24 mouse cellular contexts compared by ENCODE assay signal in the genomic region with DNA sequence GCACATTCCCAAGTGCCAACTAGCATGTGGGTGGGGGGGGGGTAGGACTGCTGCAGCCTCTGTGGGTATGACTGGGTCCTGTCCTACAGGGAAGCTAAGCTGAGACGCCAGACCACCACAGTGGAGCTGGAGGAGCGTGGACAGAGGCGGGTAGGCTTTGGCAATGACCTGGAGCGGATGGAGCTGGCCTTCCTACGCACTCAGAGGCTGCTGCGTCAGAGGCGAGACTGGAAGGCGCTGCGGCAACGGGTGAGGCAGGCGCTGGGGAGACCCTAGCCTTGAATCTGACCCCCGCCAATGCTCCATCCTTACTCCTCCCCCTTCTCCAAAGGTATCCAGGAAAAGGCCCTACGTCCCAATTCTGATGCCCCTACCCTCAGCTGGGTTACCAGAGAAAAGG. TPM values are rescaled to one million over a fixed set of nuclear protein-coding genes. Genes with fewer than 3 reads are reported as not detected.
A peak's percentile ranks its signal among the peaks of the same experiment; 100 is the strongest.
DNase-seq lines count a peak whose midpoint lies in the region; ATAC-seq and TF ChIP-seq lines count a peak whose summit lies in the region.
"Had no signal": no experiment of that assay in that cellular context is flagged by ENCODE, and none has a peak within 500 bp of the region (broad histone marks: within the 10 kb centered on the region; RNA-seq: fewer than 3 reads in every experiment).

No protein-coding gene starts in this region.

- TF ChIP-seq CTCF in E14TG2a.4 (conservative IDR thresholded peaks at IDR 0.05; ENCODE audit: low read length): no peak
- TF ChIP-seq CTCF in hindbrain, postnatal 0 days (IDR thresholded peaks at IDR 0.05; ENCODE audit: low read depth): no peak

- no peak for ATAC-seq in hindbrain, postnatal 0 days
- ATAC-seq: activated CD4-positive, CD25-positive, alpha-beta regulatory T cell, adult 4 months; CD4-positive, CD25-positive, alpha-beta regulatory T cell, adult 4 months; Patski had no signal

- H3K4me1 ChIP-seq in heart, embryonic 10.5 days: peaks cover 36% of the 10 kb centered on the region
- H3K4me1 ChIP-seq in E14TG2a.4 (replicated peaks; ENCODE audit: low read depth, low read length): peaks cover 53% of the 10 kb centered on the region
- no peaks in the 10 kb centered on the region for H3K4me1 ChIP-seq in hindbrain, postnatal 0 days (ENCODE audit: insufficient read depth, low read length)

- H3K27me3 ChIP-seq in heart, embryonic 10.5 days (ENCODE audit: insufficient read depth, poor library complexity, severe bottlenecking): peaks cover 22% of the 10 kb centered on the region
- H3K27me3 ChIP-seq in E14TG2a.4 (ENCODE audit: insufficient read depth, low read length) (peaks cover 5% of the 10 kb centered on the region), myocyte (ENCODE audit: control insufficient read depth, insufficient read depth, insufficient read length) (no peaks in the 10 kb centered on the region)
- H3K27me3 ChIP-seq in hindbrain, postnatal 0 days (ENCODE audit: insufficient read depth, low read length): no peaks in the 10 kb centered on the region
- H3K27me3 ChIP-seq: Patski had no signal

- H3K79me2 ChIP-seq in myocyte (ENCODE audit: control insufficient read depth, insufficient read depth): no peaks in the 10 kb centered on the region

- H3K9ac ChIP-seq in hindbrain, postnatal 0 days (replicated peaks; ENCODE audit: low read length): no peak overlapping the region

- no peak overlapping the region for H3K4me2 ChIP-seq in myocyte (ENCODE audit: low read depth)
- H3K4me2 ChIP-seq in hindbrain, postnatal 0 days (ENCODE audit: low read depth, low read length): no peak overlapping the region

- H3K4me3 ChIP-seq in heart, embryonic 10.5 days: no peak overlapping the region
- 0 out of 2 replicates have a peak overlapping the region, but pooled peaks have one; percentile 3 for H3K4me3 ChIP-seq in E14TG2a.4 (replicated peaks; ENCODE audit: low read length)
- no peak overlapping the region for H3K4me3 ChIP-seq in myocyte
- no peak overlapping the region for H3K4me3 ChIP-seq in hindbrain, postnatal 0 days (ENCODE audit: low read length)

- DNase-seq in heart, adult 11 months: peak; percentile 88
- DNase-seq in heart, adult 18-20 months: no peak
- DNase-seq in heart, embryonic 10.5 days (ENCODE audit: low spot score): no peak
- DNase-seq in heart, postnatal 4 days: no peak
- no peak for DNase-seq in hindbrain, postnatal 0 days (ENCODE audit: low spot score)
- no peak for DNase-seq in layer of hippocampus, adult 9-11 months
- DNase-seq: adrenal gland, adult 2 months; adrenal gland, adult 8-10 months; adrenal gland, postnatal 10 days; adrenal gland, postnatal 14 days; adrenal gland, postnatal 25 days; adrenal gland, postnatal 36 days; B cell, adult 2 months; cerebellum, adult 11 months; cerebellum, adult 11-12 months; cerebellum, adult 18-20 months had no signal

- 81% methylated on average over 13 of the region's 13 CpGs for WGBS in heart, embryonic 10.5 days
- WGBS in hindbrain, postnatal 0 days: 90% methylated on average over 11 of the region's 13 CpGs

- TF ChIP-seq POLR2A in myocyte (IDR thresholded peaks at IDR 0.05; ENCODE audit: insufficient read length, low read depth): no peak

- H3K27ac ChIP-seq in heart, embryonic 10.5 days: peak overlapping the region; percentile 22; the same call in 1 of the 2 replicates
- H3K27ac ChIP-seq in hindbrain, postnatal 0 days: no peak overlapping the region

- H3K36me3 ChIP-seq in heart, embryonic 10.5 days: no peaks in the 10 kb centered on the region
- H3K36me3 ChIP-seq in E14TG2a.4 (ENCODE audit: insufficient read depth, low read length) (no peaks in the 10 kb centered on the region), myocyte (ENCODE audit: control insufficient read depth, insufficient read depth) (no peaks in the 10 kb centered on the region)
- no peaks in the 10 kb centered on the region for H3K36me3 ChIP-seq in hindbrain, postnatal 0 days (ENCODE audit: insufficient read depth, low read length)
- H3K36me3 ChIP-seq: G1E had no signal

- no peaks in the 10 kb centered on the region for H3K9me3 ChIP-seq in heart, embryonic 10.5 days
- H3K9me3 ChIP-seq in E14TG2a.4 (ENCODE audit: low read length): no peaks in the 10 kb centered on the region
- H3K9me3 ChIP-seq in hindbrain, postnatal 0 days (ENCODE audit: low read length): no peaks in the 10 kb centered on the region
- H3K9me3 ChIP-seq: G1E had no signal

- no peak overlapping the region for H3ac ChIP-seq in myocyte (ENCODE audit: control insufficient read depth, insufficient read length)

TF ChIP-seq in myocyte, 11 proteins besides CTCF, POLR2A, EP300 and RAD21:
- TF ChIP-seq E2F4 (IDR thresholded peaks at IDR 0.05; ENCODE audit: insufficient read depth): no peak
- TF ChIP-seq POLR2AphosphoS2 (IDR thresholded peaks at IDR 0.05; ENCODE audit: insufficient read length, low read depth): peak; percentile 64
- no peak for TF ChIP-seq REST (IDR thresholded peaks at IDR 0.05; ENCODE audit: insufficient read depth, insufficient read length)

RNA-seq across cellular contexts. Expression of gene Myom3, which starts 5.2 kb away (rescaled TPM):
- total RNA-seq in heart, adult 18-20 months (2021): 1 to 10 TPM in 1 of 2 experiments, under 1 TPM in 1; 0.62 to 1.1 TPM
- 0.05 TPM in 1 of 2 replicates, not detected in the other for polyA plus RNA-seq in heart, embryonic 10.5 days (2016; fragmentation: Nextera tagmentation; extraction: Ambion mirVana)
- 1 to 10 TPM in 1 of 2 experiments, under 1 TPM in 1; 0.76 to 1.1 TPM for total RNA-seq in heart, postnatal 4 days (2021)
- 97.1 TPM for polyA plus RNA-seq in myocyte (2012; fragmentation: generic; extraction: Trizol)
- 0.58 and 2.0 TPM in 2 replicates for total RNA-seq in hindbrain, postnatal 0 days (2014; rRNA removed)
- 1.4 and 1.6 TPM in 2 replicates for polyA plus RNA-seq in hindbrain, postnatal 0 days (2015; fragmentation: Nextera tagmentation; extraction: Ambion mirVana)
- total RNA-seq: MEL had no signal
- polyA plus RNA-seq: activated CD4-positive, CD25-positive, alpha-beta regulatory T cell, adult 4 months; CD4-positive, CD25-positive, alpha-beta regulatory T cell, adult 4 months; G1E had no signal

RNA-seq across cellular contexts. Expression of gene Il22ra1, which starts 36.7 kb away (rescaled TPM):
- total RNA-seq in heart, adult 18-20 months (2021): under 1 TPM; 0.17 to 0.46 TPM
- 0.13 TPM in 1 of 2 replicates, not detected in the other for polyA plus RNA-seq in heart, embryonic 10.5 days (2016; fragmentation: Nextera tagmentation; extraction: Ambion mirVana)
- total RNA-seq in heart, postnatal 4 days (2021): under 1 TPM; 0.20 to 0.24 TPM
- 0.04 TPM for polyA plus RNA-seq in myocyte (2012; fragmentation: generic; extraction: Trizol)
- 0.84 TPM in 1 of 2 replicates, not detected in the other for total RNA-seq in hindbrain, postnatal 0 days (2014; rRNA removed)
- not detected in 2 replicates for polyA plus RNA-seq in hindbrain, postnatal 0 days (2015; fragmentation: Nextera tagmentation; extraction: Ambion mirVana)
- total RNA-seq: CH12.LX, MEL had no signal
- polyA plus RNA-seq: activated CD4-positive, CD25-positive, alpha-beta regulatory T cell, adult 4 months; CD4-positive, CD25-positive, alpha-beta regulatory T cell, adult 4 months; G1E; Patski had no signal
